Mouse (Mus musculus): ENCODE measurements at regions not wholly inside any gene's neighbourhood (a gene's known extent, or its start where the extent isn't known, plus 50 kb on each side); places are given as distances from the start of the nearest gene placed in this dataset.

DNA sequence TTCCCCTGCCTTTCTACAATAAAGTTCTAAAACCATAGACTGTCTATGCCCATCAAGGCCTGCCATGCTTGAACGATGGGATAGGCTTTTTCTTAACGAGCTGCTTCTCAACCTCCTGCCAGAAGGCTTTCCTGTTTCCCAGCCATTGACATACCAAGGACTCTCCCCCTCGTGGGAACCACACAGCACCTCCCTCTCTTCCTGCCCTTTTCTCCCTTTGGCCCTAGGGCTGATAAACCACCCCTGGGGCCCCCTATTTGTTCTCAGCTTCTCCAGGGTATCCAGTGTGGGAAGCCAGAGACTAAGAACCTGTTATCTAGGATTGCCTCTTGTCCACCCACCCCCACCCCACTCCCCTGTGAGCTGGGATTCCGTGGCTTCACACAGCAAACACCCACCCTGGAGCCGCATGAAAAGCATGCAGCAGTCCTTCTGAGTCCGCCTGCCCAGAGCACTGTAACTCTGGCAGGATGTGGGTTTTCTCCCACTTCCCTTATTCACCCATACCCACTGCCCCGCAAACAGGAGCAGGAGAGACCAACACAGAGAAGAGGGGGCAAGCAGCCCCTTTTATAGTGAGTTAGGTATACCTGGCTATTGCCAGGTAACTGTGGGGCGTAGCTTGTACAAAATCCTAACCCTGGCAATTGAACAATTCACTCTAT lies 351.5 kb downstream of the Slc6a15 start:
- WGBS = 57% methylated on average over 8 of the region's 8 CpGs
- Histone ChIP-seq H3K9me3 (no peaks in the 10 kb centered on the region), H3K4me3 (no peak overlapping the region), H3K9ac (no peak overlapping the region), H3K4me2 (replicated peaks) (no peak overlapping the region), H3K27ac (no peak overlapping the region), H3K27me3 (no peaks in the 10 kb centered on the region), H3K4me1 (no peaks in the 10 kb centered on the region), H3K36me3 (no peaks in the 10 kb centered on the region)
- no peak for ATAC-seq (ENCODE audit: insufficient number of reproducible peaks, insufficient read depth, low FRiP score, low TSS enrichment)

DNA sequence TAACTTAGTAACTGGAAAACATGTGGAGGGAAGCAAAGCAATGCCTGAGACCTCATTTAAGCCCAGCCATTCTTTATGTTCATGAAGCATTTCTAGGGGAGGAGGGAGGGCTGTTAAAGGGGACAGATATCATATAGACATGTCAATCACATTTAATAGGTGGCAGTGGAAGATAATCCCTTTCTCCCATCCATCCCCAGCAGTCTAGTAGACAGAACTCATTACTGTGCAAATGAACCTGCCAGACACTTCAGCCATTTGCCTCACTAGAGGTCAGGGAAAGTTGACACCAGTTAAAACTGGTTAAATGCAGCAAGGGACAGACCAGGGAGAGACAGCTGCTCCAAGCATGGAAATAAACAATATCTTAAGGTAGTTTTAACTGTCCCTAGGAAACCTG lies 359.1 kb downstream of the Slc6a15 start:
- no peaks in the 10 kb centered on the region for H3K4me1 ChIP-seq
- no peak overlapping the region for H3K27ac ChIP-seq
- H3K4me2 ChIP-seq (replicated peaks) = no peak overlapping the region
- ATAC-seq (ENCODE audit: insufficient number of reproducible peaks, insufficient read depth, low FRiP score, low TSS enrichment) = peak; percentile 90
- no peak overlapping the region for H3K9ac ChIP-seq
- no peaks in the 10 kb centered on the region for H3K27me3 ChIP-seq
- H3K4me3 ChIP-seq = no peak overlapping the region
- no peaks in the 10 kb centered on the region for H3K36me3 ChIP-seq
- H3K9me3 ChIP-seq = no peaks in the 10 kb centered on the region

DNA sequence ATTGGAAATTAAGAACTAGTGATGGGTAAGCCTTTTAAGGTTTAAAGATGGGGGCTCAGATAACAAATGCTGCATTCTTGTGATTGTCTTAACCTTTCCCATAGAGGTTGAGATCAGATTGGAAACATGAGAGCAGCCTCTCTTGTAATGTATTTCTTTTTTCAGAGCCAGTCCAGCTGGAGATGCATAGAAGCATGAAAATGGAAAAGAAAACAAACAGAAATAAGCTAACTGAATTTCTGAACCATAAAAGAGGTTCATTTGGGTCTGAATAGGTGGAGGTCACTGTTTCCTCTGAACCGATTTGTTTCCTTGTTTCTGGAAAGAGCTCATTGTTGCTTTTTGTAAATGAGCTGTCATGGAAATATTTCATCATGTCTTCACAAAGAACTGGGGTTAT lies 363.9 kb downstream of the Slc6a15 start:
- ATAC-seq (ENCODE audit: insufficient number of reproducible peaks, insufficient read depth, low FRiP score, low TSS enrichment) = no peak
- 20% methylated on average over 1 of the region's 1 CpGs for WGBS
- H3K9me3 ChIP-seq = no peaks in the 10 kb centered on the region
- no peak overlapping the region for H3K9ac ChIP-seq
- no peak overlapping the region for H3K4me3 ChIP-seq
- peaks cover 3% of the 10 kb centered on the region; the same call in 1 of the 2 replicates for H3K4me1 ChIP-seq
- no peak overlapping the region for H3K4me2 ChIP-seq (replicated peaks)
- H3K36me3 ChIP-seq = no peaks in the 10 kb centered on the region
- no peak overlapping the region for H3K27ac ChIP-seq
- H3K27me3 ChIP-seq = no peaks in the 10 kb centered on the region

DNA sequence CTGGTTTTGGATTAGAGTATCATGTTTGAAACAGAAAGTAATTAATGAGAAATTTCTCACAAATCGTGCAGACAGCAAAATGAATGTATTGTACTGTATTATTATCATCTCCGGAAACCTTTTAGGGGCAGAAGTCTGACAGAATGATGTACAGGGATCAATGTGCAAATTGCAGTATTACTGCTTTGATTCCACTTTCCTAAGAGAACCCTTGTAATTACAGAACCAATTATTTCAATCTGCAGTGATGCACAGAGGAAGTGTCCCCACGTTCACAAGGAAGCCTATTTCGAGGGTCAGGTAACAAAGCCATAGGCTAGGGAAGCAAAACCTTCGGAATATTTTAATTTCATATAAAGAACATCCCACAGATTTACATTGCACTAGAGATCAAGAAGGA lies 364.4 kb downstream of the Slc6a15 start:
- no peaks in the 10 kb centered on the region for H3K27me3 ChIP-seq
- H3K9ac ChIP-seq = no peak overlapping the region
- 31% methylated on average over 5 of the region's 5 CpGs for WGBS
- no peak for ATAC-seq (ENCODE audit: insufficient number of reproducible peaks, insufficient read depth, low FRiP score, low TSS enrichment)
- H3K9me3 ChIP-seq = no peaks in the 10 kb centered on the region
- peaks cover 3% of the 10 kb centered on the region; the same call in 1 of the 2 replicates for H3K4me1 ChIP-seq
- H3K4me3 ChIP-seq = no peak overlapping the region
- H3K36me3 ChIP-seq = no peaks in the 10 kb centered on the region
- H3K27ac ChIP-seq = no peak overlapping the region
- no peak overlapping the region for H3K4me2 ChIP-seq (replicated peaks)

DNA sequence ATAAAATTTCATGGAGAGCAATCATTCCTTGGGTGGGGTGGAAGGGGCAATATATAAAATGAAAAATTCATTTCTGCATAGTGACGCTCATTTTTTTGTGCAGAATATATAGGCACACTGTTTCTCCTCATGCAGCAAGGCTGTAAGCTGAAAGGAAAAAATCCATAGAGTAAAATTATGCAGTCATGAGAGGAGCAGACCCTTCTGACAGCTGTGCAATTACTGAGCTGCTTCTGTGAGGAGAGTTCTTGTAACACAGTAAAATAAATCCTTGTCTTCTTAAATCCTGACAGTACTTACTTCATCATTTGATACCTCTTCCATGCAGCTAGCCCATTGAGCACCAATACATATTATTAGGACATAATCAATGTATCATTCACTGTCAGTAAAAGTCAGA lies 362.7 kb upstream of the Gm21293 start:
- 87% methylated on average over 1 of the region's 1 CpGs for WGBS

DNA sequence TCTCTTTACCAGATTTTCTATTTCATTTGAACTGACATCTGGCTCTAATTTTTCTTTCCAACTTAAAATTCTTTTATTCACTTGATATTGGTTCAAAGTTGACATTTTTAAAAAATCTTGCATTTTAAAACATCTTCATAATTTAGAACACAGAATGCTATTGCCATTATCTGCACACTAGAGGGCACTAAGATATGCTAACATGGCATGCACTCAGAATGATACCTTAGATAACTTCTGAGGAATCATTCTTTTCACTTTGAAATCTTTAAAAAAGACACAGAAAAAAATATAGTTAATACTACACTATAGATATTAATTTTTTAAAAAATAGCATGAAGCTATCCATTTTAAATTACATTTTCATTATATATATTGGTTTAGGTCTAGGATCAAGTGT lies 357.9 kb upstream of the Gm21293 start:
- Histone ChIP-seq H3K9ac (no peak overlapping the region), H3K9me3 (no peaks in the 10 kb centered on the region), H3K27ac (no peak overlapping the region), H3K27me3 (no peaks in the 10 kb centered on the region), H3K36me3 (no peaks in the 10 kb centered on the region), H3K4me3 (no peak overlapping the region), H3K4me2 (replicated peaks) (no peak overlapping the region), H3K4me1 (no peaks in the 10 kb centered on the region)
- no peak for ATAC-seq (ENCODE audit: insufficient number of reproducible peaks, insufficient read depth, low FRiP score, low TSS enrichment)

More for the DNA sequence above, 362.7 kb upstream of the Gm21293 start:
- no peak overlapping the region for H3K4me2 ChIP-seq (replicated peaks)
- H3K9ac ChIP-seq = no peak overlapping the region
- no peak overlapping the region for H3K27ac ChIP-seq
- no peak overlapping the region for H3K4me3 ChIP-seq
- H3K36me3 ChIP-seq = no peaks in the 10 kb centered on the region
- no peaks in the 10 kb centered on the region for H3K4me1 ChIP-seq
- no peak for ATAC-seq (ENCODE audit: insufficient number of reproducible peaks, insufficient read depth, low FRiP score, low TSS enrichment)
- no peaks in the 10 kb centered on the region for H3K27me3 ChIP-seq
- H3K9me3 ChIP-seq = no peaks in the 10 kb centered on the region

DNA sequence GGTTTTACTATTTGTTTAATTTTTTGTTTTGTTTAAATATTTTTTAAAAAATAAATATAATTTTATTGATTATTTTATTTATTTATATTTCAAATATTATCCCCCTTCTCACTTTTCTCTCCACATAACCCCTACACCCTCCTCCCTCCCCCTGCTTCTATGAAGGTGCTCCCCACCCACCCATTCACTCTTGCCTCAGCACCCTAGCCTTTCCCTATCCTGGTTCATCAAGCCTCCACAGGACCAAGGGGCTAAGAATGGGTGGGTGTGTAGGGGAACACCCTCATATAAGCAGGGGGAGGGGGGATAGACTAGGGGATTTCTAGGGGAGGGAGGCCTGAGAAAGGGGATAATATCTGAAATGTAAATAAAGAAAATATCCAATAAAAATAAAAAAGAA lies 313.7 kb upstream of the Gm21293 start:
- no peak overlapping the region for H3K4me2 ChIP-seq (replicated peaks)
- H3K4me3 ChIP-seq = no peak overlapping the region
- H3K27ac ChIP-seq = no peak overlapping the region
- no peaks in the 10 kb centered on the region for H3K4me1 ChIP-seq
- no peaks in the 10 kb centered on the region for H3K27me3 ChIP-seq
- no peak overlapping the region for H3K9ac ChIP-seq
- H3K9me3 ChIP-seq = no peaks in the 10 kb centered on the region
- no peaks in the 10 kb centered on the region for H3K36me3 ChIP-seq
- ATAC-seq (ENCODE audit: insufficient number of reproducible peaks, insufficient read depth, low FRiP score, low TSS enrichment) = no peak

DNA sequence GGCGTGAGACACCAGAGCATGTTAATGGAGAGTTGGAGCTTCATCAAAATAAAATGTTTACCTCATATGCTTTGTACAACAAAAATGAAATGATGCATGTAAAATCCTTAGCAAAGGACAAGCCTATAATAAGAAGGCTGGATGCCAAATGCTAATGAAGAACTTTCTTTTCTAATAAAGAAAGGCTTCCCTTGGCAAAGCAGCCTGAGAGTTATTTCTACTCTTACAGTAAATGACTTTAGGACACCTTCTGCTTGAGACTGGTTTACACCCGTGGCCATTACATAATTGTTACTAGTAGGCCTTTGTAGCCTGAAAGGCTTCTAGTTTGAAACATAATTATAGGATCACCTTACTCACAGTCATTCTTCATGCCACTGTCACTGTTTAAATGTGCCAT lies 310.7 kb upstream of the Gm21293 start:
- no peaks in the 10 kb centered on the region for H3K9me3 ChIP-seq
- H3K36me3 ChIP-seq = no peaks in the 10 kb centered on the region
- H3K27ac ChIP-seq = no peak overlapping the region
- H3K9ac ChIP-seq = no peak overlapping the region
- H3K4me2 ChIP-seq (replicated peaks) = no peak overlapping the region
- 62% methylated on average over 2 of the region's 2 CpGs for WGBS
- no peak for ATAC-seq (ENCODE audit: insufficient number of reproducible peaks, insufficient read depth, low FRiP score, low TSS enrichment)
- H3K27me3 ChIP-seq = no peaks in the 10 kb centered on the region
- H3K4me1 ChIP-seq = no peaks in the 10 kb centered on the region
- no peak overlapping the region for H3K4me3 ChIP-seq

DNA sequence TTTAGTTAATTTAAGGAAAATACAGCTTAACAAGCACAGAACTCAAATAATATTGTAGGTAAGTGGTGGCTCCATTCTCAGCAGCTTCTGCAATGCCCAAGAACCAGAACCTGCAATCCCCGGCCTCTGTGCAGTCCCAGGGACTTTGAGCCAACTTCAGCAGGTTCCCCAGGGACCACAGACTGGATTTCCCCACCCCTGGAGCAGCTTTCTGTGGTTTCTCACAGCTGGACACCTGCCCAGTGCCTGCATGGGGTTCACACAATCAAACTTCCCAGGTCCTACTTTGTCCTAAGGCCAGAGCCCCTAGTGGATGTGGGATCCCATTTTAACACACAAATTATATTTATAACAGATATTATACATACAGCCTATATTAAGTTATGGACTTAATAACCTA lies 287.6 kb upstream of the Gm21293 start:
- no peaks in the 10 kb centered on the region for H3K36me3 ChIP-seq
- no peaks in the 10 kb centered on the region for H3K4me1 ChIP-seq
- ATAC-seq (ENCODE audit: insufficient number of reproducible peaks, insufficient read depth, low FRiP score, low TSS enrichment) = no peak
- no peaks in the 10 kb centered on the region for H3K9me3 ChIP-seq
- H3K27me3 ChIP-seq = no peaks in the 10 kb centered on the region
- H3K4me2 ChIP-seq (replicated peaks) = no peak overlapping the region
- H3K9ac ChIP-seq = no peak overlapping the region
- WGBS = 54% methylated on average over 1 of the region's 1 CpGs
- H3K27ac ChIP-seq = no peak overlapping the region
- H3K4me3 ChIP-seq = no peak overlapping the region

DNA sequence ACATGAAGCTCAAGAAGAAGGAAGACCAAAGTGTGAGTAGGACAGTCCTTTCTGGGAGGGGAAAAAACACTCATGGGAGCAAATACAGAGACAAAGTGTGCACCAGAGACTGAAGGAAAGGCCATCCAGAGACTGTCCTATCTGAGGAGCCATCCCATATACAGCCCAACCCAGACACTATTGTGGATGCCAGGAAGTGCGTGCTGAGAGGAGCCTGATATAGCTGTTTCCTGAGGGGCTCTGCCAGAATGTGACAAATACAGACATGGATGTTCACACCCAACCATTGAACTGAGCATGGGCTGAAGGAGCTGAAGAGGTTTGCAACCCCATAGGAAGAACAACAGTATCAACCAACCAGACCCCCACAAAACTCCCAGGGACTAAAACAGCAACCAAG lies 281.9 kb upstream of the Gm21293 start:
- ATAC-seq (ENCODE audit: insufficient number of reproducible peaks, insufficient read depth, low FRiP score, low TSS enrichment) = no peak
- Histone ChIP-seq H3K27me3 (no peaks in the 10 kb centered on the region), H3K4me2 (replicated peaks) (no peak overlapping the region), H3K4me1 (no peaks in the 10 kb centered on the region), H3K9me3 (no peaks in the 10 kb centered on the region), H3K36me3 (no peaks in the 10 kb centered on the region), H3K9ac (no peak overlapping the region), H3K27ac (no peak overlapping the region), H3K4me3 (no peak overlapping the region)
- 79% methylated on average over 1 of the region's 1 CpGs for WGBS

DNA sequence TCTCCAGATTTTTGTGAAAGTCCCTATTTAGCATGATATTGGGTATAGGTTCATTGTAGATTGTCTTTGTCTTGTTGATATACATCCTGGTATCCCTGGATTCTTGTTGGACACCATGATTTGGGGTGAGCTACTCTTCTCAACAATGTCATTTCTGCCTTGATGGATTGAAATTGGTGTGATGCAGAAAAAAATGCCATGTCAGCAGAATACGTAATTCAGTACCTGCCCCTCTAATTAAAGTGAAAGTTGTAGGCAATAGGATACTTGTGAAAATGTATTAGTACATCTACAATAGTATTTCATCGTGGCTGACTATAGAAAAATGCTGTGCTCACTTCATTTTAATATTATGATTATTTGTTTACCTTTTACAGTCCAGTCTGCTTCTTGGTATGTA lies 280.7 kb upstream of the Gm21293 start:
- no peaks in the 10 kb centered on the region for H3K27me3 ChIP-seq
- no peak overlapping the region for H3K9ac ChIP-seq
- H3K4me3 ChIP-seq = no peak overlapping the region
- H3K4me1 ChIP-seq = no peaks in the 10 kb centered on the region
- no peak overlapping the region for H3K27ac ChIP-seq
- ATAC-seq (ENCODE audit: insufficient number of reproducible peaks, insufficient read depth, low FRiP score, low TSS enrichment) = no peak
- H3K9me3 ChIP-seq = no peaks in the 10 kb centered on the region
- no peaks in the 10 kb centered on the region for H3K36me3 ChIP-seq
- WGBS = 81% methylated on average over 2 of the region's 2 CpGs
- H3K4me2 ChIP-seq (replicated peaks) = no peak overlapping the region

DNA sequence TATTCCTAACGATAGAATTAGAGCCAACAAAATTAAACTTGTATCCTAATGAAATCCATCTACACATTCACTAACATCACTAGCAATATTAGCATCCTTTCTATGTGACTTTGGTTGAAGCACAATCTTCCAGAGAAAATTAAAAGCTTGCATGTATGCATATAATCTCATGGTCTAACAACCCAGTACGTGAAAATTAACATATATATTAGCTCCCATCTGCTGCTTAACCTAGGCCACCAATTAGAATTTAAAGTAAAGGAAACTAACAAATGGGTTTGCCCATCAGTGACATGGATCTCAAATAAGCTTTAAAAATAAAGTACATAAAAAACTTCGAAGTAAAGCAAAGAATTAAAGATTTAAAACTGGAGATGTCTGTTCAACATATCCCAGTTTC lies 278.9 kb upstream of the Gm21293 start:
- Histone ChIP-seq H3K27ac (no peak overlapping the region), H3K4me1 (no peaks in the 10 kb centered on the region), H3K4me3 (no peak overlapping the region), H3K27me3 (no peaks in the 10 kb centered on the region), H3K9me3 (no peaks in the 10 kb centered on the region), H3K4me2 (replicated peaks) (no peak overlapping the region), H3K9ac (no peak overlapping the region), H3K36me3 (no peaks in the 10 kb centered on the region)
- no peak for ATAC-seq (ENCODE audit: insufficient number of reproducible peaks, insufficient read depth, low FRiP score, low TSS enrichment)
- 85% methylated on average over 3 of the region's 3 CpGs for WGBS

DNA sequence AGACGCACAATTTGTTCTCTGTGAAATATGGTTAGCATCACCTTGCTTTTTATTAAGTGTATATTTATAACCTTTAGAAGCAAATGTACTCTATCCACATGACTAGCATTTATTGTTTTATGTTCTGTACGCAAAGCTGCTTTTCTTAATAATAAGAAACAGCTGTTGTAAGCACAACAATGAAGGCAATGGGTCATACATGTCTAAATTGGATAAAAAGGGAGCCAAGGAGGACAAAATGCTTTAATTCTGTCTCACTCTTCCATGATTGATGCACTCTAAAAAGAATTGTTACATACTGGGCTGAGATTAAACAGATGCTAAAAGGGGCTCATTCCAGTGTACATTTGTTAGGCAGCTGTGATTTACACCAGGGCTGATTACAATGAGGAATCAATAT lies 232.7 kb upstream of the Gm21293 start:
- no peak for ATAC-seq (ENCODE audit: insufficient number of reproducible peaks, insufficient read depth, low FRiP score, low TSS enrichment)
- Histone ChIP-seq H3K27ac (no peak overlapping the region), H3K9ac (no peak overlapping the region), H3K36me3 (no peaks in the 10 kb centered on the region), H3K4me2 (replicated peaks) (no peak overlapping the region), H3K9me3 (no peaks in the 10 kb centered on the region), H3K4me3 (no peak overlapping the region), H3K4me1 (no peaks in the 10 kb centered on the region), H3K27me3 (no peaks in the 10 kb centered on the region)
- 56% methylated on average over 2 of the region's 2 CpGs for WGBS

Measured in embryonic facial prominence, embryonic 12.5 days (tissue).